Mouse (Mus musculus): ENCODE results near the gene Gm45808. TPM values are rescaled to one million over a fixed set of nuclear protein-coding genes. Genes with fewer than 3 reads are reported as not detected.
"Not testable (repeated sequence)": the region's sequence is repeated elsewhere in the genome, so short reads cannot be mapped to it uniquely, and the experiment has no call there.

Gm45808 gene
- polyA plus RNA-seq, 1 experiment from 2014 or later = not detected

DNA sequence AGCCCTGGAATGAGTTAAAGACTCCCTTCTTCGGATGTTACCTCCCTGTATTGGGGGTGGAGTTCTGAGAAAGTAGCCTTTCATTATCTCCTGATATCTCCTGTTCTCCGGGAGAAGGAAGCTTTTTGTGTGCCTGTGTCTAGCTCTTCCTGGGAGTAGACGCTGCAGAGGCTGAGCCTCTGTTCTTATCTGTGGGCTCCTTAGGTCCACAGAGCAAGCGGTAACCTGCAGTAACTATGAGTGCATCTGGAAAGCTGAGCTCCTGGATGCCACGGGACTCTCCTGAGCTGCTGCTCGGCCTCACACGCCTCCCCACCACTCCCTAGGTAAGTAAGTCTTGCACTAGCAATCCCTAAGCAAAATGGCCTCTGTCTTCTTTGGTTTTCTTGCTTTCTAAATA, 453 bp downstream of the Gm45808 start:
- peaks cover 67% of the 10 kb centered on the region for H3K4me1 ChIP-seq (replicated peaks)
- no peaks in the 10 kb centered on the region for H3K27me3 ChIP-seq
- H3K9me3 ChIP-seq (replicated peaks) = no peaks in the 10 kb centered on the region
- no peak overlapping the region for H3K9ac ChIP-seq
- ATAC-seq (ENCODE audit: low read depth) (peak; percentile 66), DNase-seq (peak; percentile 37)
- H3K4me2 ChIP-seq = peak overlapping the region; percentile 15
- no peak overlapping the region for H3K4me3 ChIP-seq (replicated peaks)
- H3K36me3 ChIP-seq = no peaks in the 10 kb centered on the region
- WGBS (ENCODE audit: insufficient replicate concordance) = 17% methylated on average over 7 of the region's 7 CpGs
- H3K27ac ChIP-seq = peak overlapping the region; percentile 31

DNA sequence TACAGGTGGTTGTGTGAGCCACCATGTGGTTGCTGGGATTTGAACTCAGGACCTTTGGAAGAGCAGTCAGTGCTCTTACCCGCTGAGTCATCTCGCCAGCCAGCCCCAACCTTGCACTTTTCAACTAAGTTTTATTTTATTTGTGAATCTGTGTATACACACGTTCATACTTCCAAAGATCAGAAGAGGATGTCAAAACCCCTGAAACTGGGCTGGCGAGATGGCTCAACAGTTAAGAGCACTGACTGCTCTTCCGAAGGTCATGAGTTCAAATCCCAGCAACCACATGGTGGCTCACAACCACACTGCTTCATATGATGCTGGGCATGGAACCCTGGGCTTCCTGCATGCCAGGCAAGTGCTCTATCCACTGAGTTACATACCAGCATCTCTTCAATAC, 1.6 kb downstream of the Gm45808 start:
- ATAC-seq (ENCODE audit: low read depth); H3K9me3 ChIP-seq (replicated peaks); H3K27me3 ChIP-seq; H3K27ac ChIP-seq; H3K4me2 ChIP-seq; H3K9ac ChIP-seq; DNase-seq; H3K4me3 ChIP-seq (replicated peaks); H3K36me3 ChIP-seq: not testable (repeated sequence)
- WGBS (ENCODE audit: insufficient replicate concordance) = 83% methylated on average over 5 of the region's 5 CpGs
- H3K4me1 ChIP-seq (replicated peaks) = peaks cover 55% of the 10 kb centered on the region

DNA sequence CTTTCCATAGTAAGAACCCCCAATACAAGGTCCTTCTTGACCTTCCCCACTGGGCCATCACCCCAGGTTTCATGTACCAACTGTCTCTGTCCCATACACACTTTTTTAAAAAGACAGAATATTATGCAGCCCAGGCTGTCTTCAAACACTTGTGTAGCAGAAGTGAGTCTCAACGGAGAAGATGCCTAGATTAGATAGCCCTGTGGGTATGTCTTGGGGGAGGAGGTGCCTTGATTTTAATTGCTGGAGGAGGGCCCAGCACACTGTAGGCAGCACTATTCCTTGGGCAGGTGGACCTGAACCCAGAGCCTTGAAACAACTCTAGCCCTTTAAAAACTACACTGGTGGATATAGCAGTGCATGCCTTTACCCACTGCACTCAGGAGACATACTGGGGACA, 4.4 kb downstream of the Gm45808 start:
- H3K4me1 ChIP-seq (replicated peaks) = peaks cover 30% of the 10 kb centered on the region
- 0 out of 2 replicates have a peak overlapping the region, but pooled peaks have one; percentile 39 for H3K27ac ChIP-seq
- ATAC-seq (ENCODE audit: low read depth) (no peak), DNase-seq (no peak)
- H3K27me3 ChIP-seq = no peaks in the 10 kb centered on the region
- H3K9ac ChIP-seq = 0 out of 2 replicates have a peak overlapping the region, but pooled peaks have one; percentile 2
- peaks cover 7% of the 10 kb centered on the region; the same call in 1 of the 2 replicates for H3K36me3 ChIP-seq
- H3K9me3 ChIP-seq (replicated peaks) = no peaks in the 10 kb centered on the region
- no peak overlapping the region for H3K4me2 ChIP-seq
- 13% methylated on average over 1 of the region's 1 CpGs for WGBS (ENCODE audit: insufficient replicate concordance)
- no peak overlapping the region for H3K4me3 ChIP-seq (replicated peaks)

DNA sequence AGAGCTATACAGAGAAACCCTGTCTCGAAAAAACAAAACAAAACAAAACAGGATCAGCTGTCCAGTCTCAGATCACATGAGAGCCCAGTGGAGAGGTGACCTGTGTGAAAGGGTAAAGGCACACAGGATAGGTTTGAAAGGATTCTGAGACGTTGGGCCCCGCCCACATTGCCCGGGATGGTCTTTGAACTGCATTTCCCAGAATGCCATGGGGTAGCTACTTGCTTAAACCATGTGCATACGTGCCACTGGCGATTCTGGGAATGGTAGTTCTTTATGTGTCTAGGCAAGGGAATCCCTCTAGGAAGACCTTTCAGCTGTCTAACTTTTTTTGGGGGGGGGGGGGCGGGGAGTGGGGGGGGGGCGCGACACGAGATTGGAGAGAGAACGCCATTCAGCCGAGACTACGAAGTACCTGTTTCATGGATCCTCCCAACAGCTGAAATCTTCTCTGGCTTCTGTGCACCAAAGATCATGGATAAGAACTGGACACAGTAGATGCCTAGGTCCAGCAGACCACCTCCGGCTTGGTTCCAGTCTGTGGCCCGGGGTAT, 5.2 kb downstream of the Gm45808 start, which contains the start of gene Tulp2:
Tulp2 (plus strand) TSS at position 504 of the 554 bp plus-strand sequence.
- Histone ChIP-seq H3K4me3 (replicated peaks) (no peak within 1 kb of the TSS), H3K9me3 (replicated peaks) (no peaks in the 10 kb centered on the region), H3K27ac (peak within 1 kb of the TSS; percentile 39; the same call in 1 of the 2 replicates), H3K4me1 (replicated peaks) (peaks cover 29% of the 10 kb centered on the region), H3K36me3 (peaks cover 7% of the 10 kb centered on the region; the same call in 1 of the 2 replicates), H3K4me2 (no peak within 1 kb of the TSS), H3K9ac (0 out of 2 replicates have a peak within 1 kb of the TSS, but pooled peaks have one; percentile 2), H3K27me3 (no peaks in the 10 kb centered on the region)
- DNase-seq (peak; percentile 59), ATAC-seq (ENCODE audit: low read depth) (peak; percentile 67)
- 41% methylated on average over 15 of the region's 15 CpGs for WGBS (ENCODE audit: insufficient replicate concordance)

DNA sequence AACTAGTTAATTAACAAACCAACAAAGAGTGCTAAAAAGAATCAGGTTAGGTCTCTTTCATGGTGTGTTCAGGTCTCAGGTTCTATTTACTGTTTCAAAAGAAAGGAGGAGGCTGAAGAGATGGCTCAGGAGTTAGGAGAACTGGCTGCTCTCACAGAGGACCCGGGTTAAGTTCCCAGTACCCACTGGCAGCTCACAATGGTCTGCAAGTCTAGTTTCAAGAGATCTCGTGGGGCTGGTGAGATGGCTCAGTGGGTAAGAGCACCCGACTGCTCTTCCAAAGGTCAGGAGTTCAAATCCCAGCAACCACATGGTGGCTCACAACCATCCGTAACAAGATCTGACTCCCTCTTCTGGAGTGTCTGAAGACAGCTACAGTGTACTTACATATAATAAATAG, 6.3 kb downstream of the Gm45808 start:
- not testable (repeated sequence) for H3K27ac ChIP-seq; H3K9ac ChIP-seq; H3K36me3 ChIP-seq; H3K27me3 ChIP-seq; H3K4me2 ChIP-seq; H3K4me3 ChIP-seq (replicated peaks); H3K9me3 ChIP-seq (replicated peaks); ATAC-seq (ENCODE audit: low read depth); DNase-seq
- 64% methylated on average over 4 of the region's 4 CpGs for WGBS (ENCODE audit: insufficient replicate concordance)
- H3K4me1 ChIP-seq (replicated peaks) = peaks cover 32% of the 10 kb centered on the region

DNA sequence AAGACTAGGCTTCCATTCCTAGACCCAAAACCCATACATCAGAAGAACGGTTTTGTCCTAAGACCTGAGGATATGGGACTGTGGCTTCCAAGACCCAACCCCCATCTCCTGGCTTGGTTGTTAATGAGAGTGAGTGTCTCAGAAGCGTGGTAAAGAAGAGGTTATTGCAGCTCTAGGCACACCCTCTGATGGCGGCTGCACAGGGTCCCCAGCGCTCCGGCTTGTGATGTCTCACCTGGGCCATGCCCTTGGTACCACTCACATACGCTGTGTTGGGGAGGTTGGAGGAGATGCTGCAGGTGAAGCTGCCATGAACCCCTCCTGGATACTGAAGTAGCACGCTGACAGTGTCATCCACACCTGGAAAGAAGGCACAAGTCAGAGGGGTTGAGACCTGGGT, 7.8 kb downstream of the Gm45808 start:
- ATAC-seq (ENCODE audit: low read depth) (no peak), DNase-seq (no peak)
- H3K27me3 ChIP-seq = no peaks in the 10 kb centered on the region
- H3K4me2 ChIP-seq = no peak overlapping the region
- no peaks in the 10 kb centered on the region for H3K9me3 ChIP-seq (replicated peaks)
- H3K27ac ChIP-seq = no peak overlapping the region
- peaks cover 40% of the 10 kb centered on the region for H3K4me1 ChIP-seq (replicated peaks)
- WGBS (ENCODE audit: insufficient replicate concordance) = 85% methylated on average over 7 of the region's 7 CpGs
- peaks cover 7% of the 10 kb centered on the region; the same call in 1 of the 2 replicates for H3K36me3 ChIP-seq
- H3K4me3 ChIP-seq (replicated peaks) = no peak overlapping the region
- no peak overlapping the region for H3K9ac ChIP-seq

DNA sequence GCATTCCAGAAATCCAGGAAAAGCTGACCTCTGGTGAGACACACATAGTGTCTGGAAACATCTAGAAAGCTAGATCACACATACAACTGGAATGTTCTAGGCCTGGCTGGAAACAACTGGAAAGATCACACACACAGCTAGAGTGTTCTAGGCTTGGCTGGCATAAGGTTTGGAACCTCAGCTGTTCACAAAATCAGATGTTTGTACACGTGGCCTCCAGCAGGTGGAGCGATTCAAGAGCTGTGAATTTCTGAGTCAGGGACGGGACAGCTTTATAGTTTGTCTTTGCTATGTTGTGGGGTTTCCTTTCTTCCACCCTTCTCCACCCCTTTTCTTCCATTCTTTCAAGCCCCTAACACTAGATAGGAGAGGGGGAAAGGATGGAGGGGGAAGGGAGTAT, 9.6 kb downstream of the Gm45808 start:
- Histone ChIP-seq H3K36me3 (peaks cover 7% of the 10 kb centered on the region; the same call in 1 of the 2 replicates), H3K27ac (no peak overlapping the region), H3K4me3 (replicated peaks) (no peak overlapping the region), H3K27me3 (no peaks in the 10 kb centered on the region), H3K4me1 (replicated peaks) (peaks cover 32% of the 10 kb centered on the region), H3K9me3 (replicated peaks) (no peaks in the 10 kb centered on the region), H3K4me2 (no peak overlapping the region), H3K9ac (no peak overlapping the region)
- 11% methylated on average over 3 of the region's 3 CpGs for WGBS (ENCODE audit: insufficient replicate concordance)
- ATAC-seq (ENCODE audit: low read depth) = no peak
- peak; percentile 48 for DNase-seq

DNA sequence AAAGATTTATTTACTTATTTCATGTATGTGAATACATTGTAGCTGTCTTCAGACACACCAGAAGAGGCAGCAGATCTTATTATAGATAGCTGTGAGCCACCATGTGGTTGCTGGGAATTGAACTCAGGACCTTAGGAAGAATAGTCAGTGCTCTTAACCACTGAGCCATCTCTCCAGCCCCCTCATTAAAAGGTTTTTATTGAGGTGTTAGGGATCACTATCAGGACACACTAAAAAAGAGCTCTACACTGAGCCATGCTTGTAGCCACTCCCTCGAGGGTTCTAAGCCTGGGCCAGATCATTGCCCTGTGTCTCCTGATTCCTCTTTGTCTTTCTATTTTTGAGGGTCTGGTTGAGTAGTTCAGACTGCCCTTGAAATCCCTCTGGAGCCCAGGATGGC, 10.2 kb downstream of the Gm45808 start:
- H3K9me3 ChIP-seq (replicated peaks) = no peaks in the 10 kb centered on the region
- no peak overlapping the region; the same call in 1 of the 2 replicates for H3K27ac ChIP-seq
- H3K4me3 ChIP-seq (replicated peaks) = no peak overlapping the region
- peaks cover 32% of the 10 kb centered on the region for H3K4me1 ChIP-seq (replicated peaks)
- WGBS (ENCODE audit: insufficient replicate concordance) = 42% methylated on average over 1 of the region's 1 CpGs
- H3K36me3 ChIP-seq = peaks cover 7% of the 10 kb centered on the region; the same call in 1 of the 2 replicates
- no peak for DNase-seq
- no peak overlapping the region for H3K4me2 ChIP-seq
- H3K9ac ChIP-seq = 0 out of 2 replicates have a peak overlapping the region, but pooled peaks have one; percentile 60
- H3K27me3 ChIP-seq = no peaks in the 10 kb centered on the region
- ATAC-seq (ENCODE audit: low read depth) = no peak

DNA sequence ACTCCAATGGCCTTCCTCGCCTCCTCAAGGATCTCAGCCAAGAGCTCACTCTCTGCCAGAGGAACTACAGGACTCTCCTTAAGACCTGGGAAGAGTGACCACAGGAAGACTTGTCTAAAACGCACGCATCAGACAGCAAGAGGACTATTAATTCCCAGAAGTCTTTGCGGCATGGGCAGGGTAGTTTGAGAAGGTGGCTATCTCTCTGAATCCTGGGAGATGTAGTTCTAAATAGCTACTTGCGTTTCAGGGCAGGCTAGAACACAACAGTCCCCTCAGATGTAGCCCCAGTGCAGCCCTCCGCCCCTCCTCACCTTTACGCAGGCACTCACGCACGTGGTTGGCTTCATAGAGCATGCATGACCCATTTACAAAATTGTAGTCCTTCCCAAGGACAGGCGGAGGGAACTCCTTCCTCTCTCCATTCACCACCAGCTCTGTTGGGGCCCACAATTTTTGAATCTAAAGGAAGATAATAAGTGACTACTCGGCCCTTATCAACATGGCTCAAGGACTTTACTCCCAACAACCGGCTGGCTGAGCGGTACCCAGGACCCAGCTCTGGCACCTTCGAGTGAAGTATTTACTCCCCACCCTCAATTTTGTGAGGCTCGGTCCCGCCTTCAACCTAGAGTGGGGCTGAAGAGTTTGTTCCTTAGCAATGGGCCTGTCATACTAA, 11.2 kb downstream of the Gm45808 start:
- DNase-seq (peak; percentile 55), ATAC-seq (ENCODE audit: low read depth) (peak; percentile 74)
- peak overlapping the region; percentile 39 for H3K4me3 ChIP-seq (replicated peaks)
- WGBS (ENCODE audit: insufficient replicate concordance) = 42% methylated on average over 16 of the region's 16 CpGs
- peak overlapping the region; percentile 56 for H3K4me2 ChIP-seq
- H3K27ac ChIP-seq = peak overlapping the region; percentile 70
- no peaks in the 10 kb centered on the region for H3K9me3 ChIP-seq (replicated peaks)
- peak overlapping the region; percentile 60 for H3K9ac ChIP-seq
- no peaks in the 10 kb centered on the region for H3K27me3 ChIP-seq
- peaks cover 7% of the 10 kb centered on the region; the same call in 1 of the 2 replicates for H3K36me3 ChIP-seq
- peaks cover 37% of the 10 kb centered on the region for H3K4me1 ChIP-seq (replicated peaks)

DNA sequence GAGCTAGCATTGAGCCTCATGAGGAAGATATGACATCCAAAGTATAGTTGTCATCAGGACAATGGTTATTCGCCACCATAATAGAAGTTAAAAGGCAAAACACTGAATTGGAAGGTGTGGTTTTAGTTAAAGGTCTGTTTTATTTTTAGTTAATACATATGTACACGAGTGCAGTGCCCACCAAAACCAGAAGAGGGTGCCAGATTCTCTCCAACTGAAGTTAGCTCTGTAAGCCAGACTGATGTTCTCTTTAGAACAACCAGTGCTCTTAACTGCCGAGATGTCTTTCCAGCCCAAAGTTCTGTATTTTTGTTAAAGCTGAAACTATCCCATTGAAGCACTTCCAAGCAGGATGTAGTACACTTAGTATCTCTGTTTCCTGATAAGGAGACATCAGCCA, 15.7 kb downstream of the Gm45808 start:
- Histone ChIP-seq H3K4me1 (replicated peaks) (peaks cover 37% of the 10 kb centered on the region), H3K9ac (no peak overlapping the region), H3K27me3 (no peaks in the 10 kb centered on the region), H3K36me3 (no peaks in the 10 kb centered on the region), H3K27ac (peak overlapping the region; percentile 21; the same call in 1 of the 2 replicates), H3K9me3 (replicated peaks) (no peaks in the 10 kb centered on the region), H3K4me3 (replicated peaks) (no peak overlapping the region), H3K4me2 (0 out of 2 replicates have a peak overlapping the region, but pooled peaks have one; percentile 1)
- DNase-seq (no peak), ATAC-seq (ENCODE audit: low read depth) (no peak)
- 4% methylated on average over 3 of the region's 3 CpGs for WGBS (ENCODE audit: insufficient replicate concordance)

DNA sequence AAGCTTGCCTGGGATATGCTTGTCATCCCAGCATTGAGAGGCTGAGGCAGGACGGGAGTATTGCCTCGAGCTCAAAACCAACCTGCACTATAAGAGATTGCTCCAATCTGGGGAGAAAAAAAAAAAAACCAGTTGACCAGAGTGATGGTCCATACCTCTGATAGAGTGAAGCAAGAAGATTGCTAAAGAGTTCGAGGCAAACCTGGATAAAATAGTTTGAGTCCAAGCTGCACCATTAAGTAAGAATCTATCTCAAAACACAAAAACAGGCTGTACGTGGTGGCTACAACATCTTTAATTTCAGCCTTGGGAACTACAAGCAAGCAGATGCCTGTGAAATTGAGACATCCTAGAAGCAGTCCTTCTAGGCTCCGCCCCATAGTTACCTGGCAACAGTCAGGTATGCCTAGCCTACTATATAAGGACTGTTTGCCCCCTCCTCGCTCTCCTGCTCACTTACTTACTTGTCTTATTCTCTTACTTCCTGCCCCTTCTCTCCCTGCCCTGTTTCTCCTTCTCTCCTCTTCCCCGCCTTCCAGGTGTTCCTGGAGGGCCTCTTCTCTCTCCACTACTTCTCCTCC, 19.4 kb downstream of the Gm45808 start:
- peak overlapping the region; percentile 94 for H3K4me2 ChIP-seq
- H3K36me3 ChIP-seq = peaks cover 35% of the 10 kb centered on the region
- peak overlapping the region; percentile 79 for H3K4me3 ChIP-seq (replicated peaks)
- peak overlapping the region; percentile 87 for H3K9ac ChIP-seq
- ATAC-seq (ENCODE audit: low read depth) (no peak; the same call in 1 of the 2 replicates), DNase-seq (no peak)
- peaks cover 58% of the 10 kb centered on the region for H3K4me1 ChIP-seq (replicated peaks)
- WGBS (ENCODE audit: insufficient replicate concordance) = 40% methylated on average over 7 of the region's 7 CpGs
- no peaks in the 10 kb centered on the region for H3K27me3 ChIP-seq
- H3K27ac ChIP-seq = no peak overlapping the region
- H3K9me3 ChIP-seq (replicated peaks) = no peaks in the 10 kb centered on the region

All from liver, embryonic 13.5 days (tissue).